Comparison of ENCODE assay signal across 8 mouse cellular contexts in the genomic region with DNA sequence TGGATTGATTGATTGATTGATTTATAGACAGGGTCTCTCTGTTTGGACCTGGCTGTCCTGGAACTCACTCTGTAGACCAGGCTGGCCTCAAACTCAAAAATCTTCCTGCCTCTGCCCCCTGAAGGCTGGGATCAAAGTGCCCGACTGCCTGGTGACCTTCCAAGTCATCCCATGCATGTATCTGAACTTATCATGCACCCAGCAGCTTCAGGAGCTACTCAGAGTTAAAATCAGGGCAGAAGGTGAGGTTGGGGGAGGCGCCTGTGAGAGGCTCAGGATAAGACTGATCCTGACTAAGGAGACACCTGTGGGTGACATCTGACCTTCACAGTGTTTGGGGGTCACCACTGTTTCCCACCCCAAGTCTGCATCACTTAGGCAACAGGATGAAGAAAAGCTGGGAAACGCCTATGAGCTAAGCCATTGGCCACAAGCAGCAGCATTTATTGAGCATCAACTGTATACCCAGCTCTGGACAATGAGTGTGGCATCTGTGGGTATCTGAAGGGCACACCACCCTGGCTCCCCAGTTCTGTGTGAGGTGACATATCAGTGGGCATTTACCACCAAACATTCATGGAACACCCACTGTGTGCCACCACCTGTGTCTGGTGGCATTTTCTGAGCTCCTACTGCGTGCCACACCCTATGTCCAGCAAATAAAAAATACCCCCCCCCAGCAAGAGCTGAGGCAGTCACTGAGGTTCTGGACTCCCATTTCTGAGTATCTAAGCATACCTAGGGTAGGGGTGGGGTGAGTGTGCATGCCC. TPM values are rescaled to one million over a fixed set of nuclear protein-coding genes. Genes with fewer than 3 reads are reported as not detected.
A peak's percentile ranks its signal among the peaks of the same experiment; 100 is the strongest.
DNase-seq lines count a peak whose midpoint lies in the region; ATAC-seq lines count a peak whose summit lies in the region.

No protein-coding gene starts in this region.

- no peak overlapping the region for H3K27ac ChIP-seq in midbrain, embryonic 10.5 days (replicated peaks)
- H3K27ac ChIP-seq in midbrain, embryonic 14.5 days (replicated peaks; ENCODE audit: low read depth, low read length) = no peak overlapping the region
- peak overlapping the region; percentile 77 for H3K27ac ChIP-seq in intestine, embryonic 16.5 days (ENCODE audit: low read length)
- peak overlapping the region; percentile 59; the same call in 1 of the 2 replicates for H3K27ac ChIP-seq in neural tube, embryonic 13.5 days (replicated peaks)

- H3K9me3 ChIP-seq in midbrain, embryonic 10.5 days (replicated peaks) = no peaks in the 10 kb centered on the region; the same call in 1 of the 2 replicates
- no peaks in the 10 kb centered on the region for H3K9me3 ChIP-seq in midbrain, embryonic 14.5 days (ENCODE audit: control insufficient read depth, low read length)
- no peaks in the 10 kb centered on the region for H3K9me3 ChIP-seq in intestine, embryonic 16.5 days (ENCODE audit: control insufficient read depth, low read length)
- no peaks in the 10 kb centered on the region for H3K9me3 ChIP-seq in neural tube, embryonic 13.5 days

- DNase-seq in adrenal gland, adult (ENCODE audit: inconsistent age in 2 of 2, low spot score in 1 of 2) = peak; percentile 29 to 56
- no peak for DNase-seq in adrenal gland, adult 18-20 months (ENCODE audit: low spot score in 2 of 2)
- no peak for DNase-seq in midbrain, embryonic 10.5 days (ENCODE audit: low spot score)
- DNase-seq in midbrain, embryonic 14.5 days = no peak
- DNase-seq in gastrocnemius, postnatal 14 days = peak; percentile 5
- DNase-seq in left cerebral cortex, adult 11 months (ENCODE audit: low spot score) = no peak

- H3K4me1 ChIP-seq in midbrain, embryonic 10.5 days = peaks cover 40% of the 10 kb centered on the region
- peaks cover 16% of the 10 kb centered on the region for H3K4me1 ChIP-seq in midbrain, embryonic 14.5 days (ENCODE audit: control insufficient read depth, insufficient read depth, low read length)
- H3K4me1 ChIP-seq in intestine, embryonic 16.5 days (ENCODE audit: control insufficient read depth, insufficient read depth, low read length) = peaks cover 43% of the 10 kb centered on the region
- peaks cover 48% of the 10 kb centered on the region for H3K4me1 ChIP-seq in neural tube, embryonic 13.5 days (replicated peaks)

- H3K9ac ChIP-seq in midbrain, embryonic 14.5 days (replicated peaks; ENCODE audit: low read length) = no peak overlapping the region
- H3K9ac ChIP-seq in intestine, embryonic 16.5 days (ENCODE audit: low read depth, low read length) = peak overlapping the region; percentile 60; the same call in 1 of the 2 replicates
- peak overlapping the region; percentile 52 for H3K9ac ChIP-seq in neural tube, embryonic 13.5 days

- H3K4me2 ChIP-seq in midbrain, embryonic 14.5 days (ENCODE audit: low read length) = no peak overlapping the region
- peak overlapping the region; percentile 78 for H3K4me2 ChIP-seq in intestine, embryonic 16.5 days (ENCODE audit: low read depth, low read length)
- peak overlapping the region; percentile 62; the same call in 1 of the 2 replicates for H3K4me2 ChIP-seq in neural tube, embryonic 13.5 days

- peak overlapping the region; percentile 14; the same call in 1 of the 2 replicates for H3K4me3 ChIP-seq in midbrain, embryonic 10.5 days
- H3K4me3 ChIP-seq in midbrain, embryonic 14.5 days (replicated peaks; ENCODE audit: low read depth, low read length) = no peak overlapping the region
- H3K4me3 ChIP-seq in intestine, embryonic 16.5 days (ENCODE audit: low read length) = peak overlapping the region; percentile 66
- no peak overlapping the region for H3K4me3 ChIP-seq in neural tube, embryonic 13.5 days

- WGBS in midbrain, embryonic 10.5 days = 62% methylated on average over 4 of the region's 4 CpGs
- WGBS in midbrain, embryonic 14.5 days = 71% methylated on average over 4 of the region's 4 CpGs
- WGBS in intestine, embryonic 16.5 days = 58% methylated on average over 4 of the region's 4 CpGs
- WGBS in neural tube, embryonic 13.5 days = 62% methylated on average over 4 of the region's 4 CpGs

- peaks cover 97% of the 10 kb centered on the region for H3K27me3 ChIP-seq in midbrain, embryonic 10.5 days (ENCODE audit: low read depth, poor library complexity, severe bottlenecking)
- peaks cover 23% of the 10 kb centered on the region; the same call in 1 of the 2 replicates for H3K27me3 ChIP-seq in midbrain, embryonic 14.5 days (ENCODE audit: control insufficient read depth, insufficient read depth, low read length)
- H3K27me3 ChIP-seq in intestine, embryonic 16.5 days (replicated peaks; ENCODE audit: control insufficient read depth, insufficient read depth, low read length) = peaks cover 5% of the 10 kb centered on the region; the same call in 1 of the 2 replicates
- H3K27me3 ChIP-seq in neural tube, embryonic 13.5 days = peaks cover 37% of the 10 kb centered on the region

- ATAC-seq in midbrain, embryonic 14.5 days (ENCODE audit: low FRiP score, low TSS enrichment) = no peak
- ATAC-seq in intestine, embryonic 16.5 days = no peak
- ATAC-seq in neural tube, embryonic 13.5 days (ENCODE audit: low read depth) = no peak

- H3K36me3 ChIP-seq in midbrain, embryonic 10.5 days = no peaks in the 10 kb centered on the region
- H3K36me3 ChIP-seq in midbrain, embryonic 14.5 days (ENCODE audit: control insufficient read depth, insufficient read depth, low read length) = 0 out of 2 replicates have a peak, but pooled peaks cover 2% of the 10 kb centered on the region
- H3K36me3 ChIP-seq in intestine, embryonic 16.5 days (ENCODE audit: control insufficient read depth, insufficient read depth, low read length) = no peaks in the 10 kb centered on the region
- peaks cover 13% of the 10 kb centered on the region; the same call in 1 of the 2 replicates for H3K36me3 ChIP-seq in neural tube, embryonic 13.5 days

- intact Hi-C loops in gastrocnemius, postnatal 14 days (cut with DNase I; ENCODE audit: low total_unique reads) = no loop called here

RNA-seq across cellular contexts. Expression of gene Smim24, which starts 30.8 kb away (rescaled TPM):
- 1 to 10 TPM; 1.1 to 1.2 TPM for total RNA-seq in adrenal gland, adult 18-20 months (2021)
- 1.7 and 2.3 TPM in 2 replicates for polyA plus RNA-seq in midbrain, embryonic 10.5 days (2016; fragmentation: Nextera tagmentation; extraction: Ambion mirVana)
- 1.0 and 1.2 TPM in 2 replicates for polyA plus RNA-seq in midbrain, embryonic 14.5 days (2014; fragmentation: Nextera tagmentation; extraction: Ambion mirVana)
- total RNA-seq in gastrocnemius, postnatal 14 days (2021) = under 1 TPM; 0.45 to 0.91 TPM
- polyA plus RNA-seq in intestine, embryonic 16.5 days (2015; fragmentation: Nextera tagmentation; extraction: Ambion mirVana) = 426 and 504 TPM in 2 replicates
- polyA plus RNA-seq in neural tube, embryonic 13.5 days (2015; fragmentation: Nextera tagmentation; extraction: Ambion mirVana) = 1.8 and 3.1 TPM in 2 replicates

RNA-seq across cellular contexts. Expression of gene Nfic, which starts 31.8 kb away (rescaled TPM):
- total RNA-seq in adrenal gland, adult 18-20 months (2021) = 10 to 100 TPM; 69.1 to 78.7 TPM
- 8.7 and 11.7 TPM in 2 replicates for polyA plus RNA-seq in midbrain, embryonic 10.5 days (2016; fragmentation: Nextera tagmentation; extraction: Ambion mirVana)
- polyA plus RNA-seq in midbrain, embryonic 14.5 days (2014; fragmentation: Nextera tagmentation; extraction: Ambion mirVana) = 11.2 and 13.7 TPM in 2 replicates
- total RNA-seq in gastrocnemius, postnatal 14 days (2021) = 100 to 1,000 TPM; 262 to 320 TPM
- polyA plus RNA-seq in intestine, embryonic 16.5 days (2015; fragmentation: Nextera tagmentation; extraction: Ambion mirVana) = 49.8 and 55.8 TPM in 2 replicates
- 27.1 and 27.9 TPM in 2 replicates for polyA plus RNA-seq in neural tube, embryonic 13.5 days (2015; fragmentation: Nextera tagmentation; extraction: Ambion mirVana)

RNA-seq across cellular contexts. Expression of gene Gm48552, which starts 34.9 kb away (rescaled TPM):
- 1 to 10 TPM; 1.4 to 2.6 TPM for total RNA-seq in adrenal gland, adult 18-20 months (2021)
- 1.7 and 2.9 TPM in 2 replicates for polyA plus RNA-seq in midbrain, embryonic 10.5 days (2016; fragmentation: Nextera tagmentation; extraction: Ambion mirVana)
- 1.3 and 2.9 TPM in 2 replicates for polyA plus RNA-seq in midbrain, embryonic 14.5 days (2014; fragmentation: Nextera tagmentation; extraction: Ambion mirVana)
- under 1 TPM in 1 of 2 experiments, not detected in 1; 0.80 TPM for total RNA-seq in gastrocnemius, postnatal 14 days (2021)
- polyA plus RNA-seq in intestine, embryonic 16.5 days (2015; fragmentation: Nextera tagmentation; extraction: Ambion mirVana) = 0.55 and 1.8 TPM in 2 replicates
- 1.3 and 2.5 TPM in 2 replicates for polyA plus RNA-seq in neural tube, embryonic 13.5 days (2015; fragmentation: Nextera tagmentation; extraction: Ambion mirVana)

RNA-seq across cellular contexts. Expression of gene Gm48551, which starts 39.4 kb away (rescaled TPM):
- total RNA-seq in adrenal gland, adult 18-20 months (2021) = 1 to 10 TPM; 1.5 to 1.9 TPM
- 2.9 and 3.4 TPM in 2 replicates for polyA plus RNA-seq in midbrain, embryonic 10.5 days (2016; fragmentation: Nextera tagmentation; extraction: Ambion mirVana)
- 4.5 and 8.2 TPM in 2 replicates for polyA plus RNA-seq in midbrain, embryonic 14.5 days (2014; fragmentation: Nextera tagmentation; extraction: Ambion mirVana)
- under 1 TPM; 0.41 to 0.47 TPM for total RNA-seq in gastrocnemius, postnatal 14 days (2021)
- 2.9 and 3.7 TPM in 2 replicates for polyA plus RNA-seq in intestine, embryonic 16.5 days (2015; fragmentation: Nextera tagmentation; extraction: Ambion mirVana)
- polyA plus RNA-seq in neural tube, embryonic 13.5 days (2015; fragmentation: Nextera tagmentation; extraction: Ambion mirVana) = 5.2 and 8.2 TPM in 2 replicates

RNA-seq across cellular contexts. Expression of gene Dohh, which starts 39.4 kb away (rescaled TPM):
- total RNA-seq in adrenal gland, adult 18-20 months (2021) = 10 to 100 TPM; 49.1 to 50.5 TPM
- 93.4 and 98.7 TPM in 2 replicates for polyA plus RNA-seq in midbrain, embryonic 10.5 days (2016; fragmentation: Nextera tagmentation; extraction: Ambion mirVana)
- 59.5 and 79.6 TPM in 2 replicates for polyA plus RNA-seq in midbrain, embryonic 14.5 days (2014; fragmentation: Nextera tagmentation; extraction: Ambion mirVana)
- total RNA-seq in gastrocnemius, postnatal 14 days (2021) = 10 to 100 TPM; 38.6 to 39.8 TPM
- 102 and 109 TPM in 2 replicates for polyA plus RNA-seq in intestine, embryonic 16.5 days (2015; fragmentation: Nextera tagmentation; extraction: Ambion mirVana)
- 72.2 and 75.2 TPM in 2 replicates for polyA plus RNA-seq in neural tube, embryonic 13.5 days (2015; fragmentation: Nextera tagmentation; extraction: Ambion mirVana)

Comparison
In these comparisons a context has a peak if more than half of its experiments do, and no peak if none do; other contexts are left out.
1. DNase-seq: peak in adrenal gland, adult (2 of 2) and gastrocnemius, postnatal 14 days (single experiment); none in adrenal gland, adult 18-20 months (0 of 2), midbrain, embryonic 10.5 days (single experiment), midbrain, embryonic 14.5 days (single experiment) and left cerebral cortex, adult 11 months (single experiment).
2. H3K4me3 ChIP-seq: peak in midbrain, embryonic 10.5 days (single experiment) and intestine, embryonic 16.5 days (single experiment); none in midbrain, embryonic 14.5 days (single experiment) and neural tube, embryonic 13.5 days (single experiment).
3. H3K27ac ChIP-seq: peak in intestine, embryonic 16.5 days (single experiment) and neural tube, embryonic 13.5 days (single experiment); none in midbrain, embryonic 10.5 days (single experiment) and midbrain, embryonic 14.5 days (single experiment).
4. RNA of gene Smim24, which starts 30.8 kb away (polyA plus RNA-seq): 426 to 504 TPM in intestine, embryonic 16.5 days; 1.8 to 3.1 TPM in neural tube, embryonic 13.5 days, 1.7 to 2.3 TPM in midbrain, embryonic 10.5 days and 1.0 to 1.2 TPM in midbrain, embryonic 14.5 days; every median in the first group is over 100 times any median in the second.